Mouse (Mus musculus): ENCODE data around the gene Zmynd12. TPM values are rescaled to one million over a fixed set of nuclear protein-coding genes. Genes with fewer than 3 reads are reported as not detected.
A peak's percentile ranks its signal among the peaks of the same experiment; 100 is the strongest.

Zmynd12 gene
- polyA plus RNA-seq, 1 experiment from 2014 or later = not detected

DNA sequence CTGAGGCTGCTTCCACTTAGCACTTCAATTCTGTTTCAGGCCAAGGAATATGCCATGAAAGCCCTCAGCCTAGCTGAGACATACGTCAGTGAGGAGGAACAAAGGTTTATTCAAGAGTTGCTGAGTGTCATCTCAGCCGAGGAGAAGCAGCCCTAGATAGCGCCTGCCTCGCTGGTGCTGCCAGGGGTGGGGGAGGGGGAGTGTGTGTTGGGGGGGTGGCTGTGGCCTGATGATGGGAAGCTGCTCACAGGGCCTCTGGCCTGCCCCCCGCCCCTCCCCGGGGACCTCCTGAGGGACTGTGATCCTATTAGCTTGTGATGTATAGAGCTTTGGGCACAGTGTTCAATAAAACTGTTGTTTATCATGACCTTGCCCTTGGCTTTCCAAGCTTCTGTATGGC lies 30.9 kb downstream of the Zmynd12 start:
- peak overlapping the region; percentile 59; the same call in 1 of the 2 replicates for H3K27ac ChIP-seq
- no peak overlapping the region for H3K4me2 ChIP-seq
- no peak overlapping the region for H3K9ac ChIP-seq
- H3K4me1 ChIP-seq = peaks cover 9% of the 10 kb centered on the region
- peak; percentile 55; the same call in 1 of the 2 replicates for ATAC-seq (ENCODE audit: low FRiP score)
- no peaks in the 10 kb centered on the region for H3K27me3 ChIP-seq
- no peaks in the 10 kb centered on the region for H3K36me3 ChIP-seq (replicated peaks)
- H3K9me3 ChIP-seq = no peaks in the 10 kb centered on the region
- WGBS = 13% methylated on average over 6 of the region's 6 CpGs
- no peak overlapping the region for H3K4me3 ChIP-seq (replicated peaks)

DNA sequence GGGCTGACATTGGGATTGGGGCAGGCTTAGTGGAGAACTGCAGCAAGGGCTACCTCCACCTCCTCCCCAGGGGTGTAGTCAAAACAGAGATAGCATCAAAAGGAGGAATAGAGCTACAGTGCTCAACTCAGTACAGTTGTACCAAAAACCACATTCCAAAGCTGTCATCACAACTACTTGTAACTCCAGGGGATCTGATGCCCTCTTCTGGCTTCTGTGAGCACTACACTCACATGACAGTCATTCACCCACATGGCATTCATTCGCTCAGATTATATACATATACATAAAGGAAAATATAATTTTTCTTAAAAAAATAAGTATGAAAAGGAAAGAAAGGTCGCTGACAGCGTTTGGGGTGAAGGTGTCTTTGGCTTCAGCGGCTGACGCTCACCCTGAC lies 37.7 kb downstream of the Zmynd12 start:
- H3K36me3 ChIP-seq (replicated peaks) = no peaks in the 10 kb centered on the region
- H3K4me2 ChIP-seq = peak overlapping the region; percentile 21; the same call in 1 of the 2 replicates
- no peaks in the 10 kb centered on the region for H3K9me3 ChIP-seq
- H3K27ac ChIP-seq = peak overlapping the region; percentile 84
- WGBS = 66% methylated on average over 5 of the region's 5 CpGs
- peak; percentile 24; the same call in 1 of the 2 replicates for ATAC-seq (ENCODE audit: low FRiP score)
- H3K9ac ChIP-seq = no peak overlapping the region
- no peak overlapping the region for H3K4me3 ChIP-seq (replicated peaks)
- H3K4me1 ChIP-seq = peaks cover 31% of the 10 kb centered on the region
- no peaks in the 10 kb centered on the region for H3K27me3 ChIP-seq

DNA sequence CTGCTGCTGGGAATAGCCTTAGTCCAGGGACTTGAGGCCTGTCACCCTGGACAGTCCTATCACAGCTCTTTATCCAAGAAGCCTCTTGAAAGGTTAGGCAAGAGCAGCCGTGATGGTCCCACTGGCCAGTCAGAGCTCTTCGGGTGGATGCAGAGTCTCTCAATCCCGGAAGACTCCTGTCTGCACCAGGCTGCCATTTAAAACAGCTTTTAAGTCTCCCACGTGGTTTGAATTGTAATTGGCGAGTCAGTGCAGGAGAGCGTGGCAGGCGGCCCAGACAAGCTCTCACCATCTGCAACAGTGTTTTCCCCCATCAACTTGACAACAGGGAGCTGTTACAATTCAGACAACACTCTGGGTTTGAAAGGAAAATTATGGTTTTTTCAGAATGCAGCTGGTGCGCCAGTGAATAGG lies 38.1 kb downstream of the Zmynd12 start:
- peak; percentile 87 for ATAC-seq (ENCODE audit: low FRiP score)
- H3K27me3 ChIP-seq = no peaks in the 10 kb centered on the region

DNA sequence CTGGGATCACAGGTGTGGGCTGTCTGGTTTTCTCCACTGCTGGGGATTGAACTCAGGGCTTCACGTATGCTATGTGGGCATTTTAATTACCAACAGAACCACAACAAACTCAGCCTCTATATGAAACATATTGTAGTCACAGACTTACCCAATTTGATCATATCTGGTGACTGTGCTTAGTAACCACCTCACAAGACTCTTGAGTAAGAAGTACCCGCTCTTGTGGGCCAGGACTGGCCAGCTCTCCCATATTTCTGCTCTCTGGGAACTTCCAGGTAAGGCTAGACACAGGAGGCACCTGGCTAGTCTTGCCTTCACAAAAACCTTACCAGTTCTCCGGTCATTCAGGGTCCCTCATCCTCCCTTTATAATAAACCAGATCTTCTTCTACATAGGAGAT lies 39.8 kb downstream of the Zmynd12 start:
- Histone ChIP-seq H3K4me3 (replicated peaks) (no peak overlapping the region), H3K4me1 (peaks cover 31% of the 10 kb centered on the region), H3K27me3 (no peaks in the 10 kb centered on the region), H3K9me3 (no peaks in the 10 kb centered on the region), H3K4me2 (no peak overlapping the region), H3K27ac (peak overlapping the region; percentile 69; the same call in 1 of the 2 replicates), H3K9ac (no peak overlapping the region), H3K36me3 (replicated peaks) (no peaks in the 10 kb centered on the region)
- ATAC-seq (ENCODE audit: low FRiP score) = no peak
- 87% methylated on average over 3 of the region's 3 CpGs for WGBS

More for the DNA sequence above, 38.1 kb downstream of the Zmynd12 start:
- Histone ChIP-seq H3K9ac (no peak overlapping the region), H3K4me3 (replicated peaks) (no peak overlapping the region), H3K27ac (peak overlapping the region; percentile 84), H3K36me3 (replicated peaks) (no peaks in the 10 kb centered on the region), H3K4me2 (peak overlapping the region; percentile 21; the same call in 1 of the 2 replicates), H3K9me3 (no peaks in the 10 kb centered on the region), H3K4me1 (peaks cover 31% of the 10 kb centered on the region)
- WGBS = 27% methylated on average over 8 of the region's 8 CpGs

DNA sequence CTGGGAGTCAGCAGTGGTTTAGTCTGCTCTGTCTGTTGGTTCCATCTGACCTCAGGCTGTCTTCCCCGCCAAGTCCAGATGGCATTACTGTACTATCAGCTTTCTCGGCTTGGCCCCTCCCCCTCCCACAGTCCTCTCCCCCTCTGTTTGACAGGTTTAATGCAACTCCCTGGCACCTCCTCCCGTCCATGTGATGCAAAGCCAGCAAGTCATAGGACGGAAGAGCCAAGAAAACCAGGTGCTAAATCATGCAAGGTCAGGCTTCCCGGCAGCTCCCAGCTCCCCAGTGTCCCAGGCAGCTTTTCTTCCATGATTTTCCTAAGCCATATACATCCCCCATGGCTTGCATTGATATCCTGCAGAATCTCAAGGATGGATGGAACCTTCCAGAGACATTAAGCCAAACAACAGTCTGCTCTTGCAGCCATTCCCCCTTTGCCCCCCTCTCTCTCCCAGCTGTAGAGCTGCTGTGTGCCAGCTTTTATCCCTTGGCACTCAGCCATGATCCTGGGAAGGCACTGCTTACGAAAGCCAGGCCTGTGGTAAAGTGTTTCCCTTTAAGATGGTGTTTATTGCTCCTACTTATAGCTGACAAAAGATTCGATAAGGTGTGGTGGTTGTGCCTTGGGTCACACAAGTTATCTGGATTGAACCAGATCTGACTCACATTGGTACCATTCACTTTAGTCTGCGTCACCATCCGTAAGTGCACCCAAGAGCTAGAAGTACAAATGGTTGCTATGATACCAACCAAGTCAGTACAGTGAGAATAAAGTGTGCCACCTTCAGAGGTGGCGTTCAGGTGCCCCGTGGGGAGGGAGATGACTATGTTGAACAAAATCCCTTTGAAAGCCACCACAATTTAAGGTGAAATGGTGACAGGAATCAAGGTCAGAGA lies 40.5 kb downstream of the Zmynd12 start:
- Histone ChIP-seq H3K4me3 (replicated peaks) (no peak overlapping the region), H3K27me3 (no peaks in the 10 kb centered on the region), H3K27ac (peak overlapping the region; percentile 69), H3K4me2 (no peak overlapping the region), H3K4me1 (peaks cover 31% of the 10 kb centered on the region), H3K9me3 (no peaks in the 10 kb centered on the region), H3K36me3 (replicated peaks) (no peaks in the 10 kb centered on the region), H3K9ac (no peak overlapping the region)
- peak; percentile 24; the same call in 1 of the 2 replicates for ATAC-seq (ENCODE audit: low FRiP score)
- WGBS = 59% methylated on average over 11 of the region's 11 CpGs

DNA sequence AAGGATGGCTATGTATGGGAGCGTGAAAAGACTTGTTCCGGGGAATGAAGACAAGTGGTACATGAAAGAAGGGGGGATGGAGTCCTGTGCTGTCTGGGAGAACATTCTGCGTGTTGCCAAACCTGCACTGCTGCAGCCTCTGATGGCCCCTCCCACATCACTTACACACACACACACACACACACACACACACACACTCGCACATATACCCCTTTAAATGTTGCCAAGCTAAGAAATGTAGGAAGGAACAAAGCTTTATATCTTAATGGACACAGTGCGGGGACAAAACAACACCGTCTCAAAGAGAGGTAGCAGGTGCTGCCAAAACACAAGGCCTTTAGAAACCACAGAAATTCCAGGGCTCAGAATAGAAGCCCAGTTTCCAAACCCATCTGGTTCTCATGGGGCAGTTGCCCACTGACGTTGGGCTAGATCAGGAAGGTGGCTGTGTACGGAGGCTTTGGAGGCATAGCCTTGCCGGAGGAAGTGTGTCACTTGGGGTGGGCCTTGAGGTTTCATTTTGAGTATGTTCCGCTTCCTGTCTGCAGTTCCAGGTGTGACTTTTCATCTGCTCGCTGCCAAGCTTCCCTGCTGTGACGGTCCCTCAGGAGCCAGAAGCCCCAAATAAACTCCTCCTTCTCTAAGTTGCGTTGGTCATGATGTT lies 41.3 kb downstream of the Zmynd12 start:
- Histone ChIP-seq H3K9ac (no peak overlapping the region), H3K4me3 (replicated peaks) (no peak overlapping the region), H3K27ac (peak overlapping the region; percentile 69), H3K4me2 (no peak overlapping the region), H3K9me3 (no peaks in the 10 kb centered on the region), H3K27me3 (no peaks in the 10 kb centered on the region), H3K4me1 (peaks cover 31% of the 10 kb centered on the region), H3K36me3 (replicated peaks) (no peaks in the 10 kb centered on the region)
- WGBS = 78% methylated on average over 13 of the region's 13 CpGs
- ATAC-seq (ENCODE audit: low FRiP score) = no peak

DNA sequence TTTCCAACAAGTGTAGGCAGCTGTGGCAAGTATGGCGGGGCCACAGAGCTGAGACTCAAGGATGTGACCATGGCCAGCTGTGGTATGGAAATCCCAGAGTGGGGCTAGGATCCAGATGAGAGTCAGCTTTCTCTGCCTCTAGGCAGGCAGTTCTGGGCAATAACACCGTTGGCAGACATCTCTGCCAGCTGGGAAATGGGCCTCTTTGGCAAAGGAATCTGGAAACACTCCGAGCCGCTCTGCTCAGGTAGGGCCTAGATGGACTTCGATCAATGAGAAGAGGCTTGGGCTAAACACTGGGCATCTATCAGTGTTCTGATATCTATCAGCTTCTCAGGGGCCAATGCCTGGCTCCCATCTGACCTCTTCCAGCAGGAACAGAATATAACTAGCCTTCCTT lies 43.2 kb downstream of the Zmynd12 start:
- Histone ChIP-seq H3K9ac (no peak overlapping the region), H3K4me2 (no peak overlapping the region), H3K27me3 (no peaks in the 10 kb centered on the region), H3K27ac (no peak overlapping the region), H3K4me1 (peaks cover 24% of the 10 kb centered on the region), H3K9me3 (no peaks in the 10 kb centered on the region), H3K4me3 (replicated peaks) (no peak overlapping the region), H3K36me3 (replicated peaks) (no peaks in the 10 kb centered on the region)
- WGBS = 92% methylated on average over 5 of the region's 5 CpGs
- ATAC-seq (ENCODE audit: low FRiP score) = no peak

DNA sequence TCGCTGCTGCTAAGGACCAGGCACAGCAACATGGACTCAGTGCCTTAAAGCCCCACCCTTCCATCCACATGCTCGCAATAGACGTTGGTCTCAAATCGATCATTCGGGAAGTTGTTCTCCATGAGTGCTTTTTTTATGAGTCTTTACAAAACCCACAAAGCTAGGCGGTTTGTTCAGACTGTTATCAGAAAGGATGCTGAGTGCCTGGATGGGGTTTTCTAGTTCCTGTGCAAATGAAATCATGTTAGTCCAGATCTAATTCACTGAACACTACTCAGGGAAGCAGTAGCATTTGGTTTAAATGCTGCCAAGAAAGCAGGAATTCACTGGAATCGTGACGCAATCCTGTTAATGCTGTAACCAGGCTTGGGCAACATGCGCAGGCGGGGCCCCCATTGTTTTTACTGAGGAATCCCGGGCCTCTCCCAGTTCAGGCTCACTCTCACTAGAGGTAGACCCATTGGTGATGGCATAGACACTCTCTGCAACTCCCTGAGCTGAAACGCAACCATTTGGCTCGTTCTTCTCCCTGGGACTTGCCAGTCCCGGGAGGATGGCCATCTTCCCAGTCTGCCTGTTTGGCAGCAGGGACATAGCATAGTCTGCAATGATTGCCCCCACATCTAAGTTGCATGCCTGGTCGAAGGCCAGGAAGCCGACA lies 45.2 kb downstream of the Zmynd12 start:
- WGBS = 90% methylated on average over 16 of the region's 16 CpGs
- H3K9me3 ChIP-seq = no peaks in the 10 kb centered on the region
- no peak for ATAC-seq (ENCODE audit: low FRiP score)
- peaks cover 9% of the 10 kb centered on the region; the same call in 1 of the 2 replicates for H3K4me1 ChIP-seq
- no peak overlapping the region for H3K9ac ChIP-seq
- no peaks in the 10 kb centered on the region for H3K27me3 ChIP-seq
- no peaks in the 10 kb centered on the region for H3K36me3 ChIP-seq (replicated peaks)
- no peak overlapping the region for H3K4me3 ChIP-seq (replicated peaks)
- no peak overlapping the region for H3K27ac ChIP-seq
- no peak overlapping the region for H3K4me2 ChIP-seq

DNA sequence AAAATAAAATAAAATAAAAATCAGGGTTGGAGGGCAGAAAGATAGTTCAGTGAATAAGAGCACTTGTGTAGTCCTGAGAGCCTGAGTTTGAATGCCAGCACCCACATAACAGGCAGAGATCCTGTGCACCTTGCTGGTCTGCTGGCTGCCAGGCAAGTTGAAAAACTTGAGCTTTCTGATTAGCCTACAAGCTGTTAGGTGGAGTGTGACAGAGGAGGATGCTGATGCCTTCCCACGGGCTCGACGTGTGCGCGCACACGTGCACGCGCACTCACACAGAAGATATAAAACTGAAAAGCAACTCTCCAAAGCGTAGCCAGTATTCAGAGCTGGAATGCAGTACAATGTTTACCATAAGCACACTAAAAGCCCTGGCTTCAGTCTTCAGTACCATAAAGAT lies 49.9 kb downstream of the Zmynd12 start:
- 93% methylated on average over 9 of the region's 9 CpGs for WGBS
- Histone ChIP-seq H3K4me2 (no peak overlapping the region), H3K27me3 (no peaks in the 10 kb centered on the region)

DNA sequence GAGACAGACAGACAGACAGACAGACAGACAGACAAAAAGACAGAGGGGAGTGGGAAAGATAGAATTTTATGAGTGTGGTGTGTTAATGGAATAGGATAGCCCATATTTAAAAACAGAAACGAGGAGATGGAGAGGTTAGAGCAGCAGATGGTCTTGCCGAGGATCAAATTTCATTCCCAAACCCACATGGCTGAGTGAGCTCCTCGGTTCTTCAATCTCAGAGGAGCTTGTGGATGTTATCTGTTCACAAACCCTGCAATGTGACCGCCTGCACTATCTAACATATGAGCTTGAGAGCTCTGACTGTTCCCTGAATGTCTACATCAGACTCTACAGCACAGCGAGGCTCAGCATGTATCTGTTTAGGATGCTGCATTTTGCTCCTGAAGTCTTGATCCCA lies 50.5 kb downstream of the Zmynd12 start:
- H3K36me3 ChIP-seq (replicated peaks) = no peaks in the 10 kb centered on the region
- H3K9me3 ChIP-seq = no peaks in the 10 kb centered on the region
- no peaks in the 10 kb centered on the region for H3K27me3 ChIP-seq
- no peaks in the 10 kb centered on the region for H3K4me1 ChIP-seq
- no peak overlapping the region for H3K9ac ChIP-seq
- H3K27ac ChIP-seq = no peak overlapping the region
- H3K4me2 ChIP-seq = no peak overlapping the region
- ATAC-seq (ENCODE audit: low FRiP score) = no peak
- WGBS = 68% methylated on average over 5 of the region's 5 CpGs
- no peak overlapping the region for H3K4me3 ChIP-seq (replicated peaks)

More for the DNA sequence above, 49.9 kb downstream of the Zmynd12 start:
- ATAC-seq (ENCODE audit: low FRiP score) = no peak
- H3K9ac ChIP-seq = no peak overlapping the region
- H3K9me3 ChIP-seq = no peaks in the 10 kb centered on the region
- H3K36me3 ChIP-seq (replicated peaks) = no peaks in the 10 kb centered on the region
- no peak overlapping the region for H3K27ac ChIP-seq
- H3K4me1 ChIP-seq = no peaks in the 10 kb centered on the region
- no peak overlapping the region for H3K4me3 ChIP-seq (replicated peaks)

DNA sequence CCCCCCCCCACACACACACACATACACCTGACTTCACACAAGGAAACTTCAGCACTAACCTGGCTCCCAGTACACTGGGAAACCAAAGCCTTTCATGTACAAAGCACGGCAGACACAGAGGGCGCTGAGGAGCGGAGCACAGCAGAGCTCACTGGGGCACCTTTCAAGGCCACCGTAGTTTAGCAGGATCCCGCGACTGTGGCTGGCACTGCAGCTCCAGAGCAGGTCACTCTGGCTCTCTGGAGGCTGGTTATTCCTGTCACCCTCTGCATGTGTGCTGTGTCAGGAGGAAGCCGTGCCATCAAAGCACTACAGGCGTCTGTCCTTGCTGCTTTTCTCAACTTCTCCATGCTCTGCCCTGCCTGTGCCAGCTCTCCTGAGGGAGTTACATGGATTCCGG lies 60.4 kb downstream of the Zmynd12 start:
- Histone ChIP-seq H3K4me1 (no peaks in the 10 kb centered on the region), H3K36me3 (replicated peaks) (no peaks in the 10 kb centered on the region), H3K4me2 (no peak overlapping the region), H3K9ac (no peak overlapping the region), H3K27me3 (no peaks in the 10 kb centered on the region; the same call in 1 of the 2 replicates), H3K4me3 (replicated peaks) (no peak overlapping the region), H3K27ac (no peak overlapping the region), H3K9me3 (no peaks in the 10 kb centered on the region)
- WGBS = 51% methylated on average over 9 of the region's 9 CpGs
- ATAC-seq (ENCODE audit: low FRiP score) = no peak

DNA sequence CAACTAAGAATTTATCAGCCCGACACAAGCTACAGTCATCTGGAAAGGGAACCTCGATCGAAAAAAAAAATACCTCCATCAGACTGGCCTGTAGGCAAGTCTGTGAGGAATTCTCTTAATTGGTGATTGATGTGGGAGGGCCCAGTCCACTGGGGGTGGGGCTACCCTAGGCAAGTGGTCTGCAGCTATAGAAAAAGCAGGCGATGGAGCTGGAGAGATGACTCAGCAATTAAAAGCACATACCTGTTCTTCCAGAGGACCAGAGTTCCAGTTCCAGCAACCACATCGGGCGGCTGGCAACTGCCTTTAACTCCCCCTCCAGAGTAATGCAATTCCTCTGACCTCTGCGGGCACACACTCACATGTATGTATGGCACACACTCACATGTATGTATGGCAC lies 62.3 kb downstream of the Zmynd12 start:
- Histone ChIP-seq H3K27ac (no peak overlapping the region), H3K9me3 (no peaks in the 10 kb centered on the region), H3K4me1 (no peaks in the 10 kb centered on the region), H3K4me3 (replicated peaks) (no peak overlapping the region), H3K36me3 (replicated peaks) (no peaks in the 10 kb centered on the region), H3K27me3 (no peaks in the 10 kb centered on the region; the same call in 1 of the 2 replicates), H3K9ac (no peak overlapping the region), H3K4me2 (no peak overlapping the region)
- no peak for ATAC-seq (ENCODE audit: low FRiP score)
- 80% methylated on average over 7 of the region's 7 CpGs for WGBS
